Mouse (Mus musculus): ENCODE results near the gene Rnft2. TPM values are rescaled to one million over a fixed set of nuclear protein-coding genes. Genes with fewer than 3 reads are reported as not detected.

Rnft2 gene
- polyA plus RNA-seq, 1 experiment from 2014 or later: 11.3 TPM

- ATAC-seq (ENCODE audit: low FRiP score, low read depth): no peak
- Histone ChIP-seq H3K36me3 (peaks cover 21% of the 10 kb centered on the region), H3K4me3 (no peak overlapping the region), H3K4me1 (0 out of 2 replicates have a peak, but pooled peaks cover 3% of the 10 kb centered on the region), H3K4me2 (replicated peaks) (no peak overlapping the region), H3K27ac (no peak overlapping the region), H3K27me3 (replicated peaks) (peaks cover 4% of the 10 kb centered on the region; the same call in 1 of the 2 replicates), H3K9ac (no peak overlapping the region), H3K9me3 (no peaks in the 10 kb centered on the region)
- 41% methylated on average over 8 of the region's 8 CpGs for WGBS
Observed at GRCm38 (mm10) chr5:118266309-118266708, 21.4 kb upstream of the Rnft2 start.

DNA sequence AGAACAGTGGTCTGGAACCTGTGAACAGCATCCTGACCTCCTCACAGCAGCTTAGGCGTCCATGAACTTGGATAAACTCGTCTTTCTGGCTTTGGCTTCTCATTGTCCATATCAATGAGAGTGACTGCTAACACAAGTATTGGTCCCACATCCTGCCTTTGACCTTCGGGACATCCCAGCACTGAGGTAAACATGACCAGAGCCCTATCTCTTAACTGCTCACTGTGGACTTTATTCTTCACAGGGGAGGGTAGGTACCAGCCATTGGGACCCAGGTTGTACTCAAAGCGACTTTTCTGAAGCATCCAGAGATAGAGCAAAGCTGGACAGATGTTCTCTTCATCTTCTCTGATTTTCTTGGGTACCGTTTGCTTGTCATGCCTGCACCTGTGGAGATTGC is 20.4 kb upstream of the Rnft2 start:
- Histone ChIP-seq H3K27ac (no peak overlapping the region), H3K4me2 (replicated peaks) (no peak overlapping the region), H3K27me3 (replicated peaks) (no peaks in the 10 kb centered on the region), H3K4me1 (0 out of 2 replicates have a peak, but pooled peaks cover 3% of the 10 kb centered on the region), H3K36me3 (peaks cover 30% of the 10 kb centered on the region), H3K9ac (no peak overlapping the region), H3K9me3 (no peaks in the 10 kb centered on the region), H3K4me3 (no peak overlapping the region)
- no peak for ATAC-seq (ENCODE audit: low FRiP score, low read depth)
- WGBS: 86% methylated on average over 5 of the region's 5 CpGs

- H3K27ac ChIP-seq: no peak overlapping the region
- 81% methylated on average over 9 of the region's 9 CpGs for WGBS
- H3K36me3 ChIP-seq: peaks cover 41% of the 10 kb centered on the region
- H3K4me2 ChIP-seq (replicated peaks): no peak overlapping the region
- no peaks in the 10 kb centered on the region for H3K9me3 ChIP-seq
- ATAC-seq (ENCODE audit: low FRiP score, low read depth): no peak
- no peak overlapping the region for H3K9ac ChIP-seq
- no peaks in the 10 kb centered on the region for H3K27me3 ChIP-seq (replicated peaks)
- H3K4me1 ChIP-seq: 0 out of 2 replicates have a peak, but pooled peaks cover 2% of the 10 kb centered on the region
- no peak overlapping the region for H3K4me3 ChIP-seq
Observed at GRCm38 (mm10) chr5:118264279-118264678, 19.4 kb upstream of the Rnft2 start.

DNA sequence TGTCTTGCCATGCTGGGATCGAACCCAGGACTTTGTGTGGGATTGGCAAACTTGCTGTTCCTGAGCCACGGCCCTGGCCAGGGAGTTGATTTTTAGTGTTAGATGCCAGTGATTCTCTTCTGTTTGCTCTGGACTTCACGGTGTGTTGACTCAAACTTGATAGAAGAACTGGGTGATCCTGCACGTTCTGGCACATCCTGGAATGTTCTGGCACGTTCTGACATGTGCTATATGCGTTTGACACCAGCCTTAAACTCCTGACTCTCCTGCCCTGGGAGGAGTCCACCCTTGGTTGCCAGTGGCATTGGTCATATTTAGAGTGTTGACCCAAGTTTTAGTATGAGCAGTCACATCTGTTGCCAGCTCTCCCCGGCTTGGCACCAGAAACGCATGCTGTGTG is 17.5 kb upstream of the Rnft2 start:
- no peaks in the 10 kb centered on the region for H3K27me3 ChIP-seq (replicated peaks)
- no peak overlapping the region for H3K27ac ChIP-seq
- no peaks in the 10 kb centered on the region for H3K4me1 ChIP-seq
- no peak overlapping the region for H3K9ac ChIP-seq
- no peak overlapping the region for H3K4me3 ChIP-seq
- no peak for ATAC-seq (ENCODE audit: low FRiP score, low read depth)
- 94% methylated on average over 8 of the region's 8 CpGs for WGBS
- peaks cover 58% of the 10 kb centered on the region for H3K36me3 ChIP-seq
- no peaks in the 10 kb centered on the region for H3K9me3 ChIP-seq
- no peak overlapping the region for H3K4me2 ChIP-seq (replicated peaks)

DNA sequence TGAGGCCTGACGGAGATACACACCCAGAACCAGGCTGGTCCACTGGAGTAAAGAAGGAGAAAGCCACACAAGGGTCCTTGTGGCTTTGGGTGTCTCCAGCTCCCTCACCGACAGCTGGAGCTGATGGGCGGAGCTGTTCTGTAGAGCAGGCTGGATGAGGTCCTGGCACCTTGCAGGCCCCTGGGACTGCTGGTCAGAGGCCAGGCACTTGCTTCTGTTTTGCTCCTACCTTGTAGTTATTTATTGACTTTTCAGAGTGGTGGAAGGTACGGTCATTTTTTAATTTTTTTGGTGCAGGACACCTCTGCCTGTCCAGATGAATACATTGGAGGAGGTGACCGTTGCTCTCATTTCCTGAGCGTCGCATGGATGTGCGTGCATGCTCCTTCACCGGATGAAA is 16.3 kb upstream of the Rnft2 start:
- 95% methylated on average over 9 of the region's 9 CpGs for WGBS
- no peak overlapping the region for H3K4me3 ChIP-seq
- no peak for ATAC-seq (ENCODE audit: low FRiP score, low read depth)

GRCm38 (mm10) chr5:118260642-118261041 is 15.7 kb upstream of the Rnft2 start:
- WGBS: 93% methylated on average over 11 of the region's 11 CpGs
- Histone ChIP-seq H3K4me2 (replicated peaks) (no peak overlapping the region), H3K4me3 (no peak overlapping the region), H3K36me3 (peaks cover 73% of the 10 kb centered on the region), H3K27ac (no peak overlapping the region), H3K9me3 (no peaks in the 10 kb centered on the region), H3K9ac (no peak overlapping the region), H3K4me1 (no peaks in the 10 kb centered on the region), H3K27me3 (replicated peaks) (no peaks in the 10 kb centered on the region)
- ATAC-seq (ENCODE audit: low FRiP score, low read depth): no peak

More for the DNA sequence above, 16.3 kb upstream of the Rnft2 start:
- Histone ChIP-seq H3K9ac (no peak overlapping the region), H3K4me2 (replicated peaks) (no peak overlapping the region), H3K4me1 (no peaks in the 10 kb centered on the region), H3K27ac (no peak overlapping the region), H3K9me3 (no peaks in the 10 kb centered on the region), H3K27me3 (replicated peaks) (no peaks in the 10 kb centered on the region), H3K36me3 (peaks cover 67% of the 10 kb centered on the region)

DNA sequence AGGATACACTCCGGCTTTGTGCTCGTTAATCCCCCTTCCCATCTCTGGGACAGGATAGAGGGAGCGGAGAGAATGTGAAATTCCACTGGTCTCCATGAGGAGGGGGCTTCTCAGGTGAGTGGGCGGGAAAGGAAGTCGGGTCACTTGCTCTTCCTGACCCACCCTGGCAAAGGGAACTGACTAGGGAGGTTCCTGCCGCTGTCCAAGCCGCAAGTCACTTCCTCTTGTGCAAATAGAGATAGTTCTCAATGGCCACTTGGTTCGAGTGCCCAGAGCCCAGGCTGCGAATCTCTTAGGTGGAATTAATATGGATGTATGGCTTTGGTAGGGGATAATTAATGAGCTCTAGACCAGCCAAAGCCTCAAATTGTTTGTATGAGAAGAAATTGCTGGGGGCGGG is 15.1 kb upstream of the Rnft2 start:
- Histone ChIP-seq H3K36me3 (peaks cover 73% of the 10 kb centered on the region), H3K4me1 (no peaks in the 10 kb centered on the region)

GRCm38 (mm10) chr5:118259636-118260035 is 14.7 kb upstream of the Rnft2 start:
- no peaks in the 10 kb centered on the region for H3K4me1 ChIP-seq
- ATAC-seq (ENCODE audit: low FRiP score, low read depth): no peak
- H3K4me3 ChIP-seq: no peak overlapping the region
- H3K27me3 ChIP-seq (replicated peaks): no peaks in the 10 kb centered on the region
- no peak overlapping the region for H3K9ac ChIP-seq
- 93% methylated on average over 6 of the region's 6 CpGs for WGBS
- no peak overlapping the region for H3K4me2 ChIP-seq (replicated peaks)
- no peak overlapping the region for H3K27ac ChIP-seq
- no peaks in the 10 kb centered on the region for H3K9me3 ChIP-seq
- peaks cover 73% of the 10 kb centered on the region for H3K36me3 ChIP-seq

More for the DNA sequence above, 15.1 kb upstream of the Rnft2 start:
- Histone ChIP-seq H3K9ac (no peak overlapping the region), H3K9me3 (no peaks in the 10 kb centered on the region), H3K27me3 (replicated peaks) (no peaks in the 10 kb centered on the region), H3K27ac (no peak overlapping the region), H3K4me2 (replicated peaks) (no peak overlapping the region), H3K4me3 (no peak overlapping the region)
- 88% methylated on average over 10 of the region's 10 CpGs for whole genome bisulfite sequencing
- no peak for ATAC-seq (ENCODE audit: low FRiP score, low read depth)

DNA sequence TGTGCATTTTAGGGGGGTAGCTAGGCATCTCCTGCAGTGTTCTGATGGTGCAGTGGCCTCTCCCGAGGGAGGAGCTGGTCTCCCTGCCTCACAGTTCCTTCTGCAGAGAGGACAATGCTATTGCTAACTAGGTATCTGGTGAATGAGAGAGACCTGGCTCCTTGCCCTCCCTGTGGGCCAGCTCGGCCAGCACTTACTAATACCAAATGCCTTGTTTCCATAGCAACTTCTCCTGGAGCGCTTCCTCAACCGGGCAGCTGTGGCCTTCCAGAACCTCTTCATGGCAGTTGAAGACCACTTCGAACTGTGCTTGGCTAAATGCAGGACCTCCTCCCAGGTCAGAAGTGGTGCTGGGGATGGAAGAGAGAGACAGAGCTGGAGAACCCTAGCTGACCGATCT is 14.2 kb upstream of the Rnft2 start:
- Histone ChIP-seq H3K27me3 (replicated peaks) (no peaks in the 10 kb centered on the region), H3K4me1 (no peaks in the 10 kb centered on the region), H3K27ac (no peak overlapping the region), H3K4me2 (replicated peaks) (no peak overlapping the region), H3K9ac (no peak overlapping the region), H3K36me3 (peaks cover 73% of the 10 kb centered on the region), H3K4me3 (no peak overlapping the region), H3K9me3 (no peaks in the 10 kb centered on the region)
- ATAC-seq (ENCODE audit: low FRiP score, low read depth): no peak
- 75% methylated on average over 6 of the region's 6 CpGs for WGBS

DNA sequence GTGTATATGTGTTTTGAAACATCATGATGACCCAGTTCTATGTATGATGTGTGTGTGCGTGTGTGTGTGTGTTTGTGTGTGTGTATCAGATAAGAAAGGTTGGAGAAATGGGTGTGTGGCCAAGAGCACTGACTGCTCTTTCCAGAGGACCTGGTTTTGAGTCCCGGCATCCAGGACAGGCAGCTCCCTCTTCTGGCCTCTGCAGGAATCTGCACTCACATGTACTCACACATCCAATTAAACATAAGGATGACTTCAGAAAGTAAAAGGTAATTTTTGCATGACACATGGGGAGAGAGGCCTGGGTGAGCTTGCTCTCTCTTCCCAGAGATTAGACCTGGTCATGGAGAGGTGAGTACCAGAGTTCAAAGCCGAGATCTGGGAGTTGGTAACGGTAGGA is 12.1 kb upstream of the Rnft2 start:
- Histone ChIP-seq H3K36me3 (peaks cover 59% of the 10 kb centered on the region), H3K4me3 (no peak overlapping the region), H3K4me2 (replicated peaks) (no peak overlapping the region), H3K9me3 (no peaks in the 10 kb centered on the region), H3K4me1 (no peaks in the 10 kb centered on the region), H3K27ac (no peak overlapping the region), H3K9ac (no peak overlapping the region), H3K27me3 (replicated peaks) (no peaks in the 10 kb centered on the region)
- 98% methylated on average over 4 of the region's 4 CpGs for WGBS
- no peak for ATAC-seq (ENCODE audit: low FRiP score, low read depth)

DNA sequence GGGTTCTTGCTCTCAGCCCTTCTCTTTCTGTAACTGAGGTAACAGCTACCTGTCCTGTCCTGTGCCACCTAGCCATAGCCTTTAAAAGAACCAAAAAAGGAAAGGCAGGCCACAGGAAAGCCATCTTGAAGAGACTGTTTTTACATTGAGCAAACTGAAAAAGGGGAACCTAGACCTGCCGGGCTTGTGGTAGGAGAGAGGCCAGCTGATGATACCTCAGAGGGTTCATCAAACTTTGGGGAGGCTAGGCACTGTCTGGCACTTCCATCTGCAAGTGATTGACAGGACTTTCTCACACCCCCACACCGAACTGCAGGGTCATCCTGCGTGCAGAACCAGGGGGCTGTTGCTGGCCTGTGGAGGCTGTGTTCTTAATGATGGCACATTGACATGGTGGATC is 8.6 kb upstream of the Rnft2 start:
- Histone ChIP-seq H3K27ac (no peak overlapping the region), H3K27me3 (replicated peaks) (no peaks in the 10 kb centered on the region), H3K36me3 (peaks cover 32% of the 10 kb centered on the region), H3K4me1 (no peaks in the 10 kb centered on the region), H3K9me3 (no peaks in the 10 kb centered on the region), H3K4me2 (replicated peaks) (no peak overlapping the region), H3K4me3 (no peak overlapping the region), H3K9ac (no peak overlapping the region)
- 92% methylated on average over 3 of the region's 3 CpGs for WGBS
- no peak for ATAC-seq (ENCODE audit: low FRiP score, low read depth)

DNA sequence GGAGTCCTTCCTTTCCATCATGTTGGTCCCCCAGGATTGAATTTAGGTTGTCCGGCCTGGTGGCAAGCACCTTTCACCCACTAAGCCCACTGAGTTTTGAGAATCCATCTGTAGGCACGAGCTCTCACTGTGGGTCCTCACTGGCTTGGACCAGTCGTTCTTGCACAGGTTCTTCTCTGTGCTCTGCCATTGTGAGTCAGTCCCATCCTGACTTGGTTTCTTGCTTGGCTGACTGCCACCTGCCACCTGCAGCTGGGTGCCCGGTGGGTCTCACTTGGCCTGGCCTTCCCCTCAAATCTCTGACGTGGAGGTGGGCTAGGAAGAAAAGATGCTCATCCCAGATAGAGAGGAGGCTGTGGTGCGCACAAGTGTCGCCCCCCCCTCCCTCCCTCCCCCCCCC is 6.1 kb upstream of the Rnft2 start:
- H3K4me1 ChIP-seq: peaks cover 13% of the 10 kb centered on the region
- H3K9ac ChIP-seq: no peak overlapping the region
- H3K4me2 ChIP-seq (replicated peaks): no peak overlapping the region
- H3K27me3 ChIP-seq (replicated peaks): no peaks in the 10 kb centered on the region
- H3K4me3 ChIP-seq: no peak overlapping the region
- whole genome bisulfite sequencing: 82% methylated on average over 7 of the region's 7 CpGs
- H3K27ac ChIP-seq: no peak overlapping the region
- no peaks in the 10 kb centered on the region for H3K9me3 ChIP-seq
- ATAC-seq (ENCODE audit: low FRiP score, low read depth): no peak
- H3K36me3 ChIP-seq: peaks cover 15% of the 10 kb centered on the region

DNA sequence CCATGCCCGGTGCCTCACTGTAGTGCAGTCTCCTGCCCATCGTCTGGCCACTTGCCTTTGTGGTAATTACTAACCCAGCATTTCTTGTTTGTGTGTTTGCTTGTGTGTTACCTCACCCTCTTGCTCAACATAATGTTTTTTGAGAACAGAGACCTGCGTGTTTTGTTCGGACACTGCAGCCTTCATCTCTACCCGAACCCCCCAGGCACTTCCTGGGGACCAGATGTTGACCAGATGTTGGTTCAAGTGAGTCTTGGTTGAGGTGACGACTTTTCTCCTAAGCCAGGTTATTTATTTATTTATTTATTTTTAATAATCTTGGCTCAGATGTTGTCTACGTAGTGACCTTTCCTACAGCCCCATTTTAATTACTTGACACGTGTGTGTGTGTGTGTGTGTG is 2.5 kb upstream of the Rnft2 start:
- Histone ChIP-seq H3K4me3 (no peak overlapping the region), H3K27ac (no peak overlapping the region), H3K36me3 (peaks cover 18% of the 10 kb centered on the region), H3K4me1 (peaks cover 20% of the 10 kb centered on the region), H3K4me2 (replicated peaks) (peak overlapping the region; percentile 90; the same call in 1 of the 2 replicates), H3K9ac (no peak overlapping the region), H3K9me3 (no peaks in the 10 kb centered on the region), H3K27me3 (replicated peaks) (no peaks in the 10 kb centered on the region)
- WGBS: 85% methylated on average over 8 of the region's 8 CpGs
- ATAC-seq (ENCODE audit: low FRiP score, low read depth): no peak
